Mouse (Mus musculus) adipocyte (in vitro differentiated cells): ENCODE results near the gene Tmx1.
A peak's percentile ranks its signal among the peaks of the same experiment; 100 is the strongest.

Source experiments
- DNase-seq: peaks from one replicate; pipeline ENCODE4 v3.0.0-alpha.2; 2016; ENCODE audit warnings: low spot score

Gene Tmx1

DNA sequence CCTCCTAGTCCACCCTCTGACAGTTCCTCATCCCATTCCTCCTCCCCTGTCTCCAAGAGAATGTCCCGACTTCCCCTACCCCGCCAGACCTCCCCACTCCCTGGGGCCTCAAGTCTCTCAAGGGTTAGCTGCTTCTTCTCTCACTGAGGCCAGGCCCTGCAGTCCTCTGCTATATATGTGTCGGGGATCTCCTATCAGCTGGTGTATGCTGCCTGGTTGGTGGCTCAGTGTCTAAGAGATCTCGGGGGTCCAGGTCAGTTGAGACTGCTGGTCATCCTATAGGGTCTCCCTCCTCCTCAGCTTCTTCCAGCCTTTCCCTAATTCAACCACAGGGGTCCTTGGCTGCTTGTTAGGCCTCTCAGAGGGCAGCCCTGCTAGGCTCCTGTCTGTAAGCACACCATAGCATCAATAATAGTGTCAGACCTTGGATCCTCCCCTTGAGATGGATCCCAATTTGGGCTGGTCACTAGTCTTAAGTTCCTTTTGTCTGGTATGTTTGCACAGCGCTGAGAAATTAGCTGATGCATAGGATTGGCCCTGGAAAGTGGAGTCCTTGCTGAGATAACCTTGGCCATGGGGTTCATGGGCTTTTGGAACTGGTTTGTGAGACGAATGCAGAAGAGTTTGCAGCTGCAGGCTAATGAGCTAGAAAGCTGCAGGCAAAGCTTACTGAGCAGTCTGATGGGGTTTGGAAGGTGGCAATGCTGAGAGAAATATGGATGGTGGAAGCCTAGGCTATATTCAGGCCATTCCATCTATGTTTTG is 34.0 kb downstream of the Tmx1 start:
- no peak for DNase-seq

DNA sequence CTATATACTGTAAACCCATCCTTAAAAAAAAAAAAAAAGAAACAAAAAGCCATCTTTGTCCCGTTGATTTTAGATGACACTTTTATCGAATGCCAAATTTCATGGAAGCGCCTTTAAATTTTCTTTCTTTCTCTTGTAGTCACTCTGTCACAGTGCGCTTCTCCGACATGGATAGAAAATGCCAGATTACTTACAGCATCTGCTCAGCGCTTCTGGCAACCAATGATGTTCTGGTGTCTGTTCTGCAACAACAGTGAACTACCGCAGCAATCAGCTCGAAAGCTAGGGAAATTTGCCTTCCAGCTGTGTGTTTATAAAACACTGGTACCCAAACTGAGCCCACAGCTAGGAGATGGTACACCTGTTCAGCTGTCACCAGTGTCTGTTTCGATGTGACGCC is 39.5 kb downstream of the Tmx1 start:
- no peak for DNase-seq

DNA sequence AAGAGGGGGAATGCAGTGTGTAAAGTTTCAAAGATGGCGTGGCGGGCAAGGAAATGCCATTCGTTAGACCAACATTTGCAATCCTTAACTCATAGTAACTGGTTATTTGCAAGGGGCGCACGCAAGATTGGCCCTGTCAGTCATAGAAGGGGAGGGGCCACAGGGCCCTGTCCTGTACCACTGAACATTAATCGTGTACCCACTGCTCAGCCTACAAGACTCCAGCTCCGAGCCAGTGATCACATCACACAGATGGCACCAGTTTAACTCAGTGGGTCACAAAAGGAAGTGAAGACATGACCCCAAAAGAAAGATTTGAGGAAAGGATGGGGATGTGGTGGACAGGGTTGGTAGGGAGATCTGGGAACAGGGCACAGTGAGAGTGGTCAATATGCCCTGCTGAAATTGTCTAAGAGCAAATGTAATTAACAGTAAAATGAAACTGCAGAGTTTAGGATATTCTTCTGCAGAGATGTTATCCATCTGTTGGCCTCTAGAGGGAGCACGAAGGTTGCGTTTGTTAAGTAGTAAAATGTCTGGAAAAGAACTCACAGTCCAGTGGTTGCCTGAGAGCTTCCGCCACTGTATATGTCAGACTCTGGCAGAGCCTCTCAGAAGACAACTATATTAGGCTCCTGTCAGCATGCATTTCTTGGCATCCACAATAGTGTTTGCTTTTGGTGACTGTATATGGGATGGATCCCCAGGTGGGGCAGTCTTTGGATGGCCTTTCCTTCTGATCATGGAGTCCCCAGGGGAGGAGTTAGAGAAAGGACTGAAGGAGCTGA is 41.8 kb downstream of the Tmx1 start:
- DNase-seq = peak; percentile 81

DNA sequence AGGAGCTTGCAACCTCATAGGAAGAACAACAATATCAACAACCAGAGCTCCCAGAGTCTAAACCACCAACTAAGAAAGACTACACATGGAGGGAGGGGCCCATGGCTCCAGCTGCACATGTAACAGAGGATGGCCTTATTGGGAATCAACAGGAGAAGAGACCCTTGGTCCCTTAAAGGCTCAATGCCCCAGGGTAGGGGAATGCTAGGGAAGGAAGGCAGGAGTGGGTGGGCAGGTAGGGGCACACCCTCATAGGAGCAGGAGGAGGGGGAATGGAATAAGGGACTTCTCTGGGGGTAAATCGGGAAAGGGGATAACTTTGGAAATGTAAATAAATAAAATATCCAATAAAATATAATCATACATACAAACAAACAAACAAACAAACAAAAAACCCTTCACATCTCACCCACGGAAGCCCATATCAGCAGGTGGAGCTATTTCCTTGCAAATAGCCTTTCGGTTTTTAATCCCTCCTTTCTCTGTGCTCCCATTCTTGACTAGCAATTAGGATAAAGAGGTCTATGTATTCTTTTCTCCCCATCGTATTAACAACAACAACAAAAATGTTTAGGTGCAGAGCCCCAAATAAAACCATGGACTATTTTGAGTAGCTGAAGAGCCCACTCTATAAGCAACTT is 42.5 kb downstream of the Tmx1 start:
- DNase-seq = peak; percentile 82

DNA sequence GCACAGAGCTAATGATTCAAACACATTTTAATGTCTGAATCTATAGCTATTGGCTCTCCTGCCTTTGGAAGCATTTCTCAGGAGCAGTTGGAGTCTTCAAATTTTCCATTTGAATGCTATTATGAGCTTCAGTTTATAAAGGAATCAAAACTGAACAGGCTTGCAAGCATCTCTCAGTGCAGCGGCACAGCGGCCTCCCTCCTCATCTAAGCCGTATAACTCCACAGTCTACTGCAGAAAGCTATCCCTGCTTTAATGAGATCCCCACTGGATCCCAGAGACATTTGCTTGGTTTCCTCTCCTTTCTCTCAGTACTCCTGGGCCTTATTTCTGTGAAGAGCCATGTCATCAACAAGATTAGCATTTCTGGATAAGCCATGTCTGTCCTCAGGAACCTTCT is 45.2 kb downstream of the Tmx1 start:
- no peak for DNase-seq

DNA sequence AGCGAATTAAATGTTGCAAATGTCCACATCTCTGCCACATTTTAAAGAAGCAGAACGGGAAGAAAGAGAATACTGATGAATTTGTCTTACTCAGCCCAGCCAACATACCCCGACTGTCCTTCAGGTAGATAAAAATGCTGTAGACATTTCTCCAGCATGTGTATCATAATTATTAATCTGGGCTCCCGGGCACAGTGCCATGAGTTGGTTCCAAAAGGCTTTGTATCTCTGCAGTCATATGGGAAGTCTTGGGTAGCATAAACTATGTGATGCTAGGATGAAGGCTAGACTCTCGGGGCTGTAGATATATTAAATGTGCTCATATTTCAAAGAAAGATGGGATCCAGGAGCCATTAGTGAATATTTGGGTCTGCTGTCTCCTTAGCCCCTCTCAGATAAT is 53.1 kb downstream of the Tmx1 start:
- DNase-seq = no peak

DNA sequence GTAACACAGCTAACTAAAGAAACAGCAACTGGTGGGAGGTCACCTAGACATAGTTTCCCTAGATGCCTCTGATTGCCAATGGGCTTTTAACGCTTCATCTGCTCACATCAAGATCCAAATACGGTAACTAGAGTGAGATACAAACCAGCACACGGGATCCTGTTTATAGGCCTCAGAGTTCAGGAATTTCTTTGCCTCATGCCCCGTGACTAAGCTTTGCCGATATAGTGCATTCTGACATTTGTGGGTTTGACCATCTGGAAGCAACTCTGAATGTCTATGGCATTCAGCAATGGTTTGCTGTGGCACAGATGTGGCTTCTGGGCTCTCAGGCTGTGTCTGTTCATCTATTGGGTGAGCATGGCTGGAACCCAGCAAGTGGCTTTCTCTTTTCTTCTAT is 59.1 kb downstream of the Tmx1 start:
- DNase-seq = no peak

DNA sequence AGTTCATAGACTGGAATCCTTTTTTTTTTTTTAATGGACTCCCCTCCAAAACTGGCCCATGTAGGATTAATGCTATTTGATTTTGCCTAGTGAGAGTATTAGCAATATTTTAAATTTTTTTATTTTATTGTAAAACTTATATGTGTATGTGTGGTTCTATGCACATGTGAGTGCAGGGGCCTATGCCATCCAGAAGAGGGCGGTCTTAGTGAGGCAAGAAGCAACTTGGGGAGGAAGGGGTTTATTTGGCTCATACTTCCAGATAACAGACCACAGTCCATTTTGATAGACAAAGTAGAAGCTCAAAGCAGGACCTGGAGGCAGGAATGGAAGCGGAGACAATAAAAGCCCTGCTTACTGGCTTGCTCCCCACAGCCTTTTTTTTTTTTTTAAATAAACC is 59.5 kb downstream of the Tmx1 start:
- no peak for DNase-seq
